23 mouse cellular contexts compared by ENCODE assay signal in genomic region chr6:146140966-146141585, GRCm38 (mm10).
DNase-seq lines count a peak whose midpoint lies in the region; ATAC-seq and TF ChIP-seq lines count a peak whose summit lies in the region.
"Had no signal": no experiment of that assay in that cellular context is flagged by ENCODE, and none has a peak within 500 bp of the region (broad histone marks: within the 10 kb centered on the region; RNA-seq: fewer than 3 reads in every experiment).

No protein-coding gene starts in this region.

- no peaks in the 10 kb centered on the region for H3K27me3 ChIP-seq in lung, postnatal 0 days (replicated peaks; ENCODE audit: insufficient read depth, low read length)
- H3K27me3 ChIP-seq: embryonic facial prominence, embryonic 15.5 days; limb, embryonic 13.5 days; liver, embryonic 13.5 days; Patski had no signal

- no peak overlapping the region for H3K27ac ChIP-seq in lung, postnatal 0 days (ENCODE audit: low read length)
- H3K27ac ChIP-seq: embryonic facial prominence, embryonic 15.5 days; gastrocnemius, adult 2 months; hindbrain, postnatal 0 days; kidney, postnatal 0 days; limb, embryonic 13.5 days; liver, embryonic 13.5 days had no signal

- no peak overlapping the region for H3K4me2 ChIP-seq in lung, postnatal 0 days (replicated peaks; ENCODE audit: low read depth, low read length)
- H3K4me2 ChIP-seq: embryonic facial prominence, embryonic 15.5 days; limb, embryonic 13.5 days; liver, embryonic 13.5 days; midbrain, embryonic 11.5 days had no signal

- DNase-seq in adrenal gland, adult 8-10 months: peak; percentile 16
- no peak for DNase-seq in adrenal gland, postnatal 4 days (ENCODE audit: low spot score in 2 of 2)
- peak; percentile 23 for DNase-seq in lung, postnatal 0 days (ENCODE audit: low spot score)
- DNase-seq in lung, postnatal 14 days: no peak
- DNase-seq in NIH3T3 (ENCODE audit: low read depth): peak; percentile 74
- DNase-seq: B cell, adult 2 months; cerebellum, adult 11-12 months; cerebellum, postnatal 25 days; gastrocnemius, adult 2 months; heart, postnatal 4 days; kidney, adult 11 months; liver, embryonic 13.5 days; lung, postnatal 4 days; right cerebral cortex, adult 18-20 months; thymus, postnatal 14 days had no signal

- no peak overlapping the region for H3K9ac ChIP-seq in lung, postnatal 0 days (replicated peaks; ENCODE audit: low read depth)
- H3K9ac ChIP-seq: embryonic facial prominence, embryonic 15.5 days; limb, embryonic 13.5 days; liver, embryonic 13.5 days had no signal

- no peaks in the 10 kb centered on the region for H3K9me3 ChIP-seq in lung, postnatal 0 days (ENCODE audit: low read length)
- H3K9me3 ChIP-seq: liver, embryonic 13.5 days had no signal

- TF ChIP-seq EP300 in lung, postnatal 0 days (IDR thresholded peaks at IDR 0.05): no peak

- H3K4me3 ChIP-seq in lung, postnatal 0 days (ENCODE audit: low read depth, low read length): no peak overlapping the region
- H3K4me3 ChIP-seq: embryonic facial prominence, embryonic 15.5 days; gastrocnemius, adult 2 months; limb, embryonic 13.5 days; liver, embryonic 13.5 days had no signal

- H3K36me3 ChIP-seq in lung, postnatal 0 days (ENCODE audit: insufficient read depth, low read length): no peaks in the 10 kb centered on the region
- H3K36me3 ChIP-seq: liver, embryonic 13.5 days had no signal

- ATAC-seq in lung, postnatal 0 days: no peak
- ATAC-seq in megakaryocyte, adult 5-6 weeks (ENCODE audit: poor library complexity, severe bottlenecking): peak; percentile 41; the same call in 1 of the 2 replicates
- no peak for ATAC-seq in CD4-positive, CD25-positive, alpha-beta regulatory T cell, adult 4 months
- ATAC-seq: hindbrain, postnatal 0 days; Patski had no signal

- no peaks in the 10 kb centered on the region for H3K4me1 ChIP-seq in lung, postnatal 0 days (ENCODE audit: insufficient read depth, low read depth, low read length)
- H3K4me1 ChIP-seq: embryonic facial prominence, embryonic 15.5 days; liver, embryonic 13.5 days had no signal

- 87% methylated on average over 4 of the region's 4 CpGs for WGBS in lung, postnatal 0 days

- no peak for TF ChIP-seq CTCF in lung, postnatal 0 days (IDR thresholded peaks at IDR 0.05)

Comparison
In these comparisons a context has a peak if more than half of its experiments do, and no peak if none do; other contexts are left out.
1. DNase-seq: peak in adrenal gland, adult 8-10 months (single experiment), lung, postnatal 0 days (single experiment) and NIH3T3 (single experiment); none in adrenal gland, postnatal 4 days (0 of 2) and lung, postnatal 14 days (single experiment).